Mouse (Mus musculus) cerebellum, adult 11-12 months (tissue): Measurements from ENCODE around the gene Tmem144.
"Not testable (repeated sequence)": the region's sequence is repeated elsewhere in the genome, so short reads cannot be mapped to it uniquely, and the experiment has no call there.

Source experiments
- DNase-seq: peaks from one replicate; pipeline ENCODE4 v3.0.0; 2022

Gene Tmem144

GRCm38 (mm10) chr3:79808530-79809179 is 43.9 kb downstream of the Tmem144 start:
- DNase-seq: no peak

- DNase-seq: not testable (repeated sequence)
Measured at GRCm38 (mm10) chr3:79800761-79801160, 51.8 kb downstream of the Tmem144 start.

GRCm38 (mm10) chr3:79792307-79792706 is 60.3 kb downstream of the Tmem144 start:
- no peak for DNase-seq

GRCm38 (mm10) chr3:79790324-79790723 is 62.2 kb downstream of the Tmem144 start:
- no peak for DNase-seq

GRCm38 (mm10) chr3:79789554-79789953 is 63.0 kb downstream of the Tmem144 start:
- no peak for DNase-seq

GRCm38 (mm10) chr3:79788959-79789358 is 63.6 kb downstream of the Tmem144 start:
- DNase-seq: no peak

- no peak for DNase-seq
Measured at GRCm38 (mm10) chr3:79784362-79784736, 68.2 kb downstream of the Tmem144 start.

GRCm38 (mm10) chr3:79783630-79784361 is 68.8 kb downstream of the Tmem144 start:
- DNase-seq: no peak

- no peak for DNase-seq
Measured at GRCm38 (mm10) chr3:79772701-79773100, 79.9 kb downstream of the Tmem144 start.
